Comparison of ENCODE assay signal across 9 mouse cellular contexts in the genomic region with DNA sequence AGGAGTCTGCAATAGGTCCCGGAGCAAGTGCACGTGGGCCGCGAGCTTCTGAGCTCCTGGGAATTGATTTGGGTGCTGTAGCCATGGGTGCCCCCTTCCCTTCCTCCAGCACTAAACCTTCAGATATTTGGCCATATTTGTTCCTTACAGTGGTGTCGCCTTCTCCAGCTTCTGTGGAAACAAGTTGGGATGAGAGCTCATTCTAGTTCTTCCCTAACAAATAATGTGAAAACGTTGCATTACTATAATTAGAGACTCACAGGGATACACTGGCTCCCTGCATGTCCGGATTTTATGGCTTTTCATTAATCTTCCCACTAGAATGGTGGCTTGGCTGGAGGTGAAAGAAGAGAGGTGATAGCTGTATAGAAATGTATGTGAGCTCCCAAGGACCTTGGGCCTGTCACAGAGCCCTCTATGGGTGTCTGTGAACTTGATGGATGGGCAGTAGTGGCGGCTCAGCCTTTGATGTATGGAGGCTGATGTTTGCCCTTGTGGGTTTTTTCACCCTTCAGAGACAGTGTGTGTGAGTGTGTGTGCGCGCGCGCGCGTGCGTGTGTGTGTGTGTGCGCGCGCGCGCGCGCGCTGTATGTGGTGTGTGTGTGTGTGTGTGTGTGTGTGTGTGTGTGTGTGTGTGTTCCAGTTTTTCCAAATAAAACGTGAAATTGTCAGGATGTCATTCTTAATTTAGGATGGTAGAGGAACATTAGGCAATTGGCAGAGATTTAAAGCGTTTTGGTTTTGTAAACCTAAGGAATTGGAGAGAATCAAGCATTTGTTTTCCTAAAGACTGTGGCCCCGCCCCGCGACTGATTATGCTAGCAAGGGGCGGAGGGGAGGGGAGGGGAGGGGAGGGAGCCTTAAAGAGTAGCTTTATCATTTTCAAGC. TPM values are rescaled to one million over a fixed set of nuclear protein-coding genes. Genes with fewer than 3 reads are reported as not detected.
DNase-seq lines count a peak whose midpoint lies in the region; ATAC-seq lines count a peak whose summit lies in the region.
"Had no signal": no experiment of that assay in that cellular context is flagged by ENCODE, and none has a peak within 500 bp of the region (broad histone marks: within the 10 kb centered on the region; RNA-seq: fewer than 3 reads in every experiment).

No protein-coding gene starts in this region.

- peak overlapping the region; percentile 83 for H3K4me2 ChIP-seq in liver, embryonic 13.5 days

- ATAC-seq in liver, embryonic 13.5 days (ENCODE audit: low read depth) = no peak

- H3K9ac ChIP-seq in liver, embryonic 13.5 days = no peak overlapping the region

- peaks cover 14% of the 10 kb centered on the region for H3K4me1 ChIP-seq in liver, embryonic 13.5 days (replicated peaks)

- H3K4me3 ChIP-seq in liver, embryonic 13.5 days (replicated peaks) = peak overlapping the region; percentile 61

- H3K9me3 ChIP-seq in liver, embryonic 13.5 days (replicated peaks) = no peaks in the 10 kb centered on the region

- no peak overlapping the region for H3K27ac ChIP-seq in liver, embryonic 13.5 days

- intact Hi-C loops in gastrocnemius, postnatal 14 days (cut with DNase I; ENCODE audit: low total_unique reads) = no loop called here

- no peaks in the 10 kb centered on the region for H3K36me3 ChIP-seq in liver, embryonic 13.5 days

- H3K27me3 ChIP-seq in liver, embryonic 13.5 days = peaks cover 71% of the 10 kb centered on the region

- peak; percentile 8 for DNase-seq in gastrocnemius, postnatal 14 days
- no peak for DNase-seq in gastrocnemius, adult 18-20 months (ENCODE audit: low spot score)
- peak; percentile 58 for DNase-seq in Muller cell, postnatal 12 days (ENCODE audit: inconsistent ontology term)
- DNase-seq in embryo, embryonic 9.5 days (ENCODE audit: extremely low spot score) = peak; percentile 61
- DNase-seq in induced T-regulatory cell, adult 2 months (ENCODE audit: low read depth) = peak; percentile 46
- no peak for DNase-seq in liver, embryonic 13.5 days
- peak; percentile 63 for DNase-seq in retina, embryonic 14.5 days (ENCODE audit: low spot score)
- no peak for DNase-seq in ovary, postnatal 14 days (ENCODE audit: low spot score)

- WGBS in liver, embryonic 13.5 days (ENCODE audit: insufficient replicate concordance) = 2% methylated on average over 27 of the region's 29 CpGs

RNA-seq across cellular contexts. Expression of a gene that starts 1.3 kb away (rescaled TPM):
- total RNA-seq in gastrocnemius, postnatal 14 days (2021) = 10 to 100 TPM; 15.7 to 20.4 TPM
- 10 to 100 TPM; 27.6 to 38.4 TPM for total RNA-seq in gastrocnemius, adult 18-20 months (2021)
- 0.08 and 0.12 TPM in 2 replicates for polyA plus RNA-seq in liver, embryonic 13.5 days (2015; fragmentation: Nextera tagmentation; extraction: Ambion mirVana)
- total RNA-seq: hematopoietic stem cell, adult 5-6 weeks had no signal

Comparison
In these comparisons a context has a peak if more than half of its experiments do, and no peak if none do; other contexts are left out.
1. DNase-seq: peak in gastrocnemius, postnatal 14 days (single experiment), Muller cell, postnatal 12 days (single experiment), embryo, embryonic 9.5 days (single experiment), induced T-regulatory cell, adult 2 months (single experiment) and retina, embryonic 14.5 days (single experiment); none in gastrocnemius, adult 18-20 months (single experiment), liver, embryonic 13.5 days (single experiment) and ovary, postnatal 14 days (single experiment).